Mouse (Mus musculus): ENCODE data around the gene Slc29a2. TPM values are rescaled to one million over a fixed set of nuclear protein-coding genes. Genes with fewer than 3 reads are reported as not detected.

Gene Slc29a2
- total and polyA plus RNA-seq, 2 experiments from 2014 or later: 11.5 to 17.3 TPM

GRCm38 (mm10) chr19:5050047-5050905, 26.6 kb downstream of the Slc29a2 start, which contains the start of gene Rin1:
Rin1 (plus strand) TSS chr19:5050481.
- H3K9ac ChIP-seq (replicated peaks; ENCODE audit: low read depth, low read length): no peak within 1 kb of the TSS
- H3K27ac ChIP-seq (ENCODE audit: low read depth): peak within 1 kb of the TSS; percentile 46
- DNase-seq (ENCODE audit: low spot score): peak; percentile 70
- H3K4me1 ChIP-seq (ENCODE audit: control insufficient read depth, insufficient read depth): peaks cover 10% of the 10 kb centered on the region
- TF ChIP-seq EP300 (IDR thresholded peaks at IDR 0.05; ENCODE audit: low read depth): no peak
- TF ChIP-seq CTCF (IDR thresholded peaks at IDR 0.05; ENCODE audit: low read depth): peak; percentile 48
- H3K9me3 ChIP-seq (replicated peaks; ENCODE audit: control insufficient read depth, low read length): no peaks in the 10 kb centered on the region
- peak within 1 kb of the TSS; percentile 51 for H3K4me2 ChIP-seq (ENCODE audit: low read depth, low read length)
- peaks cover 44% of the 10 kb centered on the region for H3K36me3 ChIP-seq (replicated peaks; ENCODE audit: control insufficient read depth, insufficient read depth, low read length)
- H3K27me3 ChIP-seq (ENCODE audit: control insufficient read depth, insufficient read depth, low read length): peaks cover 17% of the 10 kb centered on the region; the same call in 1 of the 2 replicates
- ATAC-seq (ENCODE audit: insufficient read depth, low read depth): peak; percentile 79
- H3K4me3 ChIP-seq (ENCODE audit: low read depth, low read length): peak within 1 kb of the TSS; percentile 29
- 20% methylated on average over 14 of the region's 14 CpGs for WGBS

GRCm38 (mm10) chr19:5051031-5051430, 27.4 kb downstream of the Slc29a2 start:
- ATAC-seq (ENCODE audit: insufficient read depth, low read depth): peak; percentile 22

GRCm38 (mm10) chr19:5051515-5051914, 27.9 kb downstream of the Slc29a2 start:
- WGBS: 56% methylated on average over 3 of the region's 3 CpGs
- Histone ChIP-seq H3K27ac (ENCODE audit: low read depth) (no peak overlapping the region), H3K4me3 (ENCODE audit: low read depth, low read length) (peak overlapping the region; percentile 29), H3K4me2 (ENCODE audit: low read depth, low read length) (peak overlapping the region; percentile 51), H3K9me3 (replicated peaks; ENCODE audit: control insufficient read depth, low read length) (no peaks in the 10 kb centered on the region), H3K9ac (replicated peaks; ENCODE audit: low read depth, low read length) (no peak overlapping the region), H3K4me1 (ENCODE audit: control insufficient read depth, insufficient read depth) (peaks cover 10% of the 10 kb centered on the region), H3K27me3 (ENCODE audit: control insufficient read depth, insufficient read depth, low read length) (peaks cover 17% of the 10 kb centered on the region; the same call in 1 of the 2 replicates), H3K36me3 (replicated peaks; ENCODE audit: control insufficient read depth, insufficient read depth, low read length) (peaks cover 33% of the 10 kb centered on the region)
- ATAC-seq (ENCODE audit: insufficient read depth, low read depth) (no peak), DNase-seq (ENCODE audit: low spot score) (no peak)
- no peak for TF ChIP-seq CTCF (IDR thresholded peaks at IDR 0.05; ENCODE audit: low read depth)
- no peak for TF ChIP-seq EP300 (IDR thresholded peaks at IDR 0.05; ENCODE audit: low read depth)

More at GRCm38 (mm10) chr19:5051031-5051430, 27.4 kb downstream of the Slc29a2 start:
- peak overlapping the region; percentile 46 for H3K27ac ChIP-seq (ENCODE audit: low read depth)
- no peak overlapping the region for H3K9ac ChIP-seq (replicated peaks; ENCODE audit: low read depth, low read length)
- 5% methylated on average over 17 of the region's 17 CpGs for WGBS
- peaks cover 10% of the 10 kb centered on the region for H3K4me1 ChIP-seq (ENCODE audit: control insufficient read depth, insufficient read depth)
- no peaks in the 10 kb centered on the region for H3K9me3 ChIP-seq (replicated peaks; ENCODE audit: control insufficient read depth, low read length)
- peak overlapping the region; percentile 29 for H3K4me3 ChIP-seq (ENCODE audit: low read depth, low read length)
- DNase-seq (ENCODE audit: low spot score): no peak
- peaks cover 38% of the 10 kb centered on the region for H3K36me3 ChIP-seq (replicated peaks; ENCODE audit: control insufficient read depth, insufficient read depth, low read length)
- no peak for TF ChIP-seq EP300 (IDR thresholded peaks at IDR 0.05; ENCODE audit: low read depth)
- no peak for TF ChIP-seq CTCF (IDR thresholded peaks at IDR 0.05; ENCODE audit: low read depth)
- H3K27me3 ChIP-seq (ENCODE audit: control insufficient read depth, insufficient read depth, low read length): peaks cover 17% of the 10 kb centered on the region; the same call in 1 of the 2 replicates
- peak overlapping the region; percentile 51 for H3K4me2 ChIP-seq (ENCODE audit: low read depth, low read length)

GRCm38 (mm10) chr19:5052166-5052822, 28.6 kb downstream of the Slc29a2 start:
- DNase-seq (ENCODE audit: low spot score) (no peak), ATAC-seq (ENCODE audit: insufficient read depth, low read depth) (no peak)
- Histone ChIP-seq H3K9ac (replicated peaks; ENCODE audit: low read depth, low read length) (no peak overlapping the region), H3K4me3 (ENCODE audit: low read depth, low read length) (no peak overlapping the region), H3K27ac (ENCODE audit: low read depth) (no peak overlapping the region), H3K4me2 (ENCODE audit: low read depth, low read length) (peak overlapping the region; percentile 5; the same call in 1 of the 2 replicates), H3K27me3 (ENCODE audit: control insufficient read depth, insufficient read depth, low read length) (peaks cover 17% of the 10 kb centered on the region; the same call in 1 of the 2 replicates), H3K9me3 (replicated peaks; ENCODE audit: control insufficient read depth, low read length) (no peaks in the 10 kb centered on the region), H3K4me1 (ENCODE audit: control insufficient read depth, insufficient read depth) (peaks cover 10% of the 10 kb centered on the region), H3K36me3 (replicated peaks; ENCODE audit: control insufficient read depth, insufficient read depth, low read length) (peaks cover 25% of the 10 kb centered on the region)
- no peak for TF ChIP-seq EP300 (IDR thresholded peaks at IDR 0.05; ENCODE audit: low read depth)
- WGBS: 39% methylated on average over 25 of the region's 25 CpGs

- Histone ChIP-seq H3K9ac (replicated peaks; ENCODE audit: low read depth, low read length) (no peak overlapping the region), H3K27ac (ENCODE audit: low read depth) (no peak overlapping the region), H3K36me3 (replicated peaks; ENCODE audit: control insufficient read depth, insufficient read depth, low read length) (peaks cover 20% of the 10 kb centered on the region), H3K27me3 (ENCODE audit: control insufficient read depth, insufficient read depth, low read length) (peaks cover 17% of the 10 kb centered on the region; the same call in 1 of the 2 replicates), H3K4me3 (ENCODE audit: low read depth, low read length) (no peak overlapping the region), H3K9me3 (replicated peaks; ENCODE audit: control insufficient read depth, low read length) (no peaks in the 10 kb centered on the region), H3K4me1 (ENCODE audit: control insufficient read depth, insufficient read depth) (peaks cover 10% of the 10 kb centered on the region), H3K4me2 (ENCODE audit: low read depth, low read length) (no peak overlapping the region)
- ATAC-seq (ENCODE audit: insufficient read depth, low read depth) (no peak), DNase-seq (ENCODE audit: low spot score) (no peak)
- 70% methylated on average over 17 of the region's 17 CpGs for WGBS
- TF ChIP-seq CTCF (IDR thresholded peaks at IDR 0.05; ENCODE audit: low read depth) (no peak), EP300 (IDR thresholded peaks at IDR 0.05; ENCODE audit: low read depth) (no peak)
Observed at GRCm38 (mm10) chr19:5052853-5053252, 29.2 kb downstream of the Slc29a2 start.
